8 mouse cellular contexts compared by ENCODE assay signal in the genomic region with DNA sequence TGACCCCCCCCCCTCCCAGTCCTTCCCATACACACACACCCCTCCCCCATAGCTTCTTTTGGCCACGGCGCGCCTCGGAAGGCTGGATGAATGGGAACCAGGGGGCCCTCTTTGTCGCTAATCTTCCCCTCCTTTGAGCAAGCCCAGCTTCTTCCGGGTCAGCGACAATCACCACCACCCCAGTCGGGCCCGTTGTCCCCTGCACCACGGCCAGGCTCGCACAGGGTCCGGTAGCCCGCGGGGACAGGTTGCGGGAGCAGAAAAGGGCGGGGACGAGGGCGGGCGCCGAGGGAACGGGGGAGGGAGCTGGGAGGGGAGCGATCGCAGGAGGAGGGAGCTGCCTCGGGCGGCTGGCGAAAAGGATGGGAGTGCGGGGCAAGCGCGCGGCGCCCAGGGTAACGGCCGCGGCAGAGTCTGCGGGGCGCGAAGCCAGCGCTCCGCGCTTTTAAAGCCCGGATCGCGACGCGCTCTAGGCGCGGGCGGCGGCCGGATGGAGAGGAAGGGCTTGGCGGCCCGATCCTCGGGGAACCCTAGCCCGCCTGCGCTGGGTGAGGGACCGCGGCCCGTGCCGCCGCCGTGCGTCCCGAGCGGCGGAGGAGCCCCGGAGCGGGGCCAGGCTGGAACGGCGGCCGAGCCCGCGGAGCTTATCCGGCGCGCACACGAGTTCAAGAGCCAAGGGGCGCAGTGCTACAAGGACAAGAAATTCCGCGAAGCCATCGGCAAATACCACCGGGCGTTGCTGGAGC. TPM values are rescaled to one million over a fixed set of nuclear protein-coding genes. Genes with fewer than 3 reads are reported as not detected.
DNase-seq lines count a peak whose midpoint lies in the region; ATAC-seq and TF ChIP-seq lines count a peak whose summit lies in the region.
"Had no signal": no experiment of that assay in that cellular context is flagged by ENCODE, and none has a peak within 500 bp of the region (broad histone marks: within the 10 kb centered on the region; RNA-seq: fewer than 3 reads in every experiment).

A gene (plus strand): TSS at position 335 of the 746 bp plus-strand sequence.

- TF ChIP-seq POLR2A in cerebellum, adult 2 months (IDR thresholded peaks at IDR 0.05; ENCODE audit: borderline replicate concordance, insufficient read depth, low read length), result 0 out of 2 replicates have a peak, but pooled peaks have one; percentile 45

- no peak for TF ChIP-seq EP300 in stomach, postnatal 0 days (optimal IDR thresholded peaks at IDR 0.05)

- peak within 1 kb of the TSS; percentile 88 for H3K27ac ChIP-seq in cerebellum, adult 2 months (ENCODE audit: insufficient read depth, low read length)
- H3K27ac ChIP-seq in forebrain, postnatal 0 days (ENCODE audit: low read depth, low read length), result peak within 1 kb of the TSS; percentile 97
- peak within 1 kb of the TSS; percentile 97 for H3K27ac ChIP-seq in hindbrain, embryonic 15.5 days (replicated peaks)
- H3K27ac ChIP-seq in midbrain, embryonic 11.5 days (ENCODE audit: low read depth, low read length), result peak within 1 kb of the TSS; percentile 37; the same call in 1 of the 2 replicates
- peak within 1 kb of the TSS; percentile 63 for H3K27ac ChIP-seq in stomach, postnatal 0 days (replicated peaks)

- under 1% methylated on average over 80 of the region's 82 CpGs for WGBS in cerebellum, adult 2 months
- under 1% methylated on average over 81 of the region's 82 CpGs for WGBS in forebrain, postnatal 0 days
- under 1% methylated on average over 77 of the region's 82 CpGs for WGBS in hindbrain, embryonic 15.5 days
- under 1% methylated on average over 80 of the region's 82 CpGs for WGBS in midbrain, embryonic 11.5 days
- under 1% methylated on average over 69 of the region's 82 CpGs for WGBS in stomach, postnatal 0 days

- intact Hi-C loops in left cerebral cortex, postnatal 36 days (cut with DNase I), result loop anchor here (5.0 kb wide), 2 partner anchors 56 to 151 kb away; a partner anchor contains a TSS

- peak; percentile 83 for ATAC-seq in forebrain, postnatal 0 days
- ATAC-seq in hindbrain, embryonic 15.5 days (ENCODE audit: low FRiP score, low read depth), result peak; percentile 80
- ATAC-seq in midbrain, embryonic 11.5 days (ENCODE audit: low FRiP score), result peak; percentile 89
- ATAC-seq in stomach, postnatal 0 days (ENCODE audit: low FRiP score, low TSS enrichment), result peak; percentile 79

- no peaks in the 10 kb centered on the region for H3K36me3 ChIP-seq in forebrain, postnatal 0 days (ENCODE audit: insufficient read depth)
- no peaks in the 10 kb centered on the region for H3K36me3 ChIP-seq in hindbrain, embryonic 15.5 days
- H3K36me3 ChIP-seq in midbrain, embryonic 11.5 days (ENCODE audit: control insufficient read depth, insufficient read depth, low read length), result no peaks in the 10 kb centered on the region
- no peaks in the 10 kb centered on the region for H3K36me3 ChIP-seq in stomach, postnatal 0 days (ENCODE audit: control insufficient read depth, insufficient read depth, low read length)

- no peaks in the 10 kb centered on the region for H3K9me3 ChIP-seq in forebrain, postnatal 0 days (ENCODE audit: low read length)
- H3K9me3 ChIP-seq in hindbrain, embryonic 15.5 days, result no peaks in the 10 kb centered on the region
- no peaks in the 10 kb centered on the region for H3K9me3 ChIP-seq in midbrain, embryonic 11.5 days (ENCODE audit: control insufficient read depth, low read length)
- H3K9me3 ChIP-seq in stomach, postnatal 0 days (ENCODE audit: control insufficient read depth, low read length), result no peaks in the 10 kb centered on the region

- peak within 1 kb of the TSS; percentile 90 for H3K4me3 ChIP-seq in cerebellum, adult 2 months (replicated peaks; ENCODE audit: insufficient read depth, low read depth, low read length)
- H3K4me3 ChIP-seq in forebrain, postnatal 0 days (ENCODE audit: low read depth, low read length), result peak within 1 kb of the TSS; percentile 76
- H3K4me3 ChIP-seq in hindbrain, embryonic 15.5 days, result peak within 1 kb of the TSS; percentile 89
- peak within 1 kb of the TSS; percentile 49 for H3K4me3 ChIP-seq in midbrain, embryonic 11.5 days (ENCODE audit: low read depth, low read length)
- H3K4me3 ChIP-seq in stomach, postnatal 0 days (ENCODE audit: low read depth, low read length), result peak within 1 kb of the TSS; percentile 61

- H3K4me2 ChIP-seq in forebrain, postnatal 0 days (ENCODE audit: low read depth), result peak within 1 kb of the TSS; percentile 78
- peak within 1 kb of the TSS; percentile 90 for H3K4me2 ChIP-seq in hindbrain, embryonic 15.5 days
- peak within 1 kb of the TSS; percentile 94 for H3K4me2 ChIP-seq in midbrain, embryonic 11.5 days
- peak within 1 kb of the TSS; percentile 89 for H3K4me2 ChIP-seq in stomach, postnatal 0 days (replicated peaks; ENCODE audit: low read depth)

- H3K9ac ChIP-seq in forebrain, postnatal 0 days, result peak within 1 kb of the TSS; percentile 95
- peak within 1 kb of the TSS; percentile 92 for H3K9ac ChIP-seq in hindbrain, embryonic 15.5 days
- peak within 1 kb of the TSS; percentile 81 for H3K9ac ChIP-seq in midbrain, embryonic 11.5 days (ENCODE audit: low read length)
- H3K9ac ChIP-seq in stomach, postnatal 0 days (ENCODE audit: low read length), result peak within 1 kb of the TSS; percentile 63

- TF ChIP-seq CTCF in cerebellum, adult 2 months (IDR thresholded peaks at IDR 0.05; ENCODE audit: borderline replicate concordance, insufficient read depth, low read depth, low read length), result no peak
- no peak for TF ChIP-seq CTCF in forebrain, postnatal 0 days (IDR thresholded peaks at IDR 0.05; ENCODE audit: low read depth)
- TF ChIP-seq CTCF in stomach, postnatal 0 days (IDR thresholded peaks at IDR 0.05; ENCODE audit: low read depth), result no peak

- H3K4me1 ChIP-seq in cerebellum, adult 2 months (ENCODE audit: control insufficient read depth, insufficient read depth, low read length), result peaks cover 9% of the 10 kb centered on the region
- peaks cover 18% of the 10 kb centered on the region; the same call in 1 of the 2 replicates for H3K4me1 ChIP-seq in forebrain, postnatal 0 days (ENCODE audit: insufficient read depth)
- peaks cover 26% of the 10 kb centered on the region for H3K4me1 ChIP-seq in hindbrain, embryonic 15.5 days (replicated peaks)
- peaks cover 9% of the 10 kb centered on the region; the same call in 1 of the 2 replicates for H3K4me1 ChIP-seq in midbrain, embryonic 11.5 days (ENCODE audit: control insufficient read depth, insufficient read depth, low read length)
- H3K4me1 ChIP-seq in stomach, postnatal 0 days (replicated peaks; ENCODE audit: control insufficient read depth, insufficient read depth), result 0 out of 2 replicates have a peak, but pooled peaks cover 2% of the 10 kb centered on the region

- no peaks in the 10 kb centered on the region for H3K27me3 ChIP-seq in cerebellum, adult 2 months (ENCODE audit: control insufficient read depth, insufficient read depth, low read length)
- H3K27me3 ChIP-seq in forebrain, postnatal 0 days (ENCODE audit: insufficient read depth, low read length), result no peaks in the 10 kb centered on the region
- H3K27me3 ChIP-seq in hindbrain, embryonic 15.5 days, result peaks cover 4% of the 10 kb centered on the region; the same call in 1 of the 2 replicates
- H3K27me3 ChIP-seq in midbrain, embryonic 11.5 days (ENCODE audit: control insufficient read depth, insufficient read depth, low read length), result no peaks in the 10 kb centered on the region
- H3K27me3 ChIP-seq in stomach, postnatal 0 days (ENCODE audit: control insufficient read depth, insufficient read depth, low read length), result no peaks in the 10 kb centered on the region

- DNase-seq in adrenal gland, postnatal 10 days, result peak; percentile 60
- peak; percentile 82 to 84 for DNase-seq in cerebellum, adult 2 months
- DNase-seq in forebrain, postnatal 0 days, result peak; percentile 79
- DNase-seq in left cerebral cortex, postnatal 36 days (ENCODE audit: low spot score in 2 of 2), result peak; percentile 65 to 73
- DNase-seq in midbrain, embryonic 11.5 days (ENCODE audit: low spot score, missing footprints), result peak; percentile 97
- peak; percentile 82 for DNase-seq in stomach, postnatal 0 days (ENCODE audit: low spot score)

RNA-seq across cellular contexts. Expression of the gene that starts here (rescaled TPM):
- 1 to 10 TPM; 3.6 to 6.8 TPM for total RNA-seq in adrenal gland, postnatal 10 days (2021)
- polyA plus RNA-seq in cerebellum, adult 2 months (2012; rRNA removed), result 43.5 and 43.8 TPM in 2 replicates
- 54.6 and 64.0 TPM in 2 replicates for total RNA-seq in forebrain, postnatal 0 days (2014; rRNA removed)
- 18.7 and 19.5 TPM in 2 replicates for polyA plus RNA-seq in forebrain, postnatal 0 days (2015; fragmentation: Nextera tagmentation; extraction: Ambion mirVana)
- polyA plus RNA-seq in hindbrain, embryonic 15.5 days (2015; fragmentation: Nextera tagmentation; extraction: Ambion mirVana), result 18.4 and 20.6 TPM in 2 replicates
- 10 to 100 TPM; 50.2 to 56.7 TPM for total RNA-seq in left cerebral cortex, postnatal 36 days (2021)
- polyA plus RNA-seq in midbrain, embryonic 11.5 days (2014; fragmentation: Nextera tagmentation; extraction: Ambion mirVana), result 2.0 TPM in 2 replicates
- 4.4 and 5.5 TPM in 2 replicates for polyA plus RNA-seq in stomach, postnatal 0 days (2015; fragmentation: Nextera tagmentation; extraction: Ambion mirVana)
- total RNA-seq: hematopoietic stem cell, adult 5-6 weeks had no signal

Comparison
In these comparisons a context has a peak if more than half of its experiments do, and no peak if none do; other contexts are left out.
1. Peak in every context shown above with its lines: DNase-seq, ATAC-seq, H3K4me3 ChIP-seq and H3K27ac ChIP-seq.
2. H3K27ac ChIP-seq: peak in every context shown above with its lines; median percentile 97 in forebrain, postnatal 0 days; 97 in hindbrain, embryonic 15.5 days; 88 in cerebellum, adult 2 months; 63 in stomach, postnatal 0 days; 37 in midbrain, embryonic 11.5 days.